Mouse (Mus musculus) neutrophil, adult 5-6 weeks (primary cell): ENCODE data around the gene Coq10b. TPM values are rescaled to one million over a fixed set of nuclear protein-coding genes. Genes with fewer than 3 reads are reported as not detected.
A peak's percentile ranks its signal among the peaks of the same experiment; 100 is the strongest.
"Not testable (repeated sequence)": the region's sequence is repeated elsewhere in the genome, so short reads cannot be mapped to it uniquely, and the experiment has no call there.

Experiments used
- ATAC-seq: fragments of 151-379, 151-347 bp; 2 replicates; pipeline ENCODE4 v1.8.0; 2017; ENCODE audit warnings: mild to moderate bottlenecking, moderate TSS enrichment; ENCODE audit not compliant: insufficient number of reproducible peaks, poor library complexity, low FRiP score, severe bottlenecking; ENCODE audit errors: extremely low read depth
- total RNA-seq: library from RNA; stranded (forward); fragments of 200-1000 nt; gene quantifications from 2 replicates; pipeline ENCODE4 v1.2.3, GENCODE M21; 2017

Gene Coq10b
- total RNA-seq: 60.2 and 79.3 TPM in 2 replicates

DNA sequence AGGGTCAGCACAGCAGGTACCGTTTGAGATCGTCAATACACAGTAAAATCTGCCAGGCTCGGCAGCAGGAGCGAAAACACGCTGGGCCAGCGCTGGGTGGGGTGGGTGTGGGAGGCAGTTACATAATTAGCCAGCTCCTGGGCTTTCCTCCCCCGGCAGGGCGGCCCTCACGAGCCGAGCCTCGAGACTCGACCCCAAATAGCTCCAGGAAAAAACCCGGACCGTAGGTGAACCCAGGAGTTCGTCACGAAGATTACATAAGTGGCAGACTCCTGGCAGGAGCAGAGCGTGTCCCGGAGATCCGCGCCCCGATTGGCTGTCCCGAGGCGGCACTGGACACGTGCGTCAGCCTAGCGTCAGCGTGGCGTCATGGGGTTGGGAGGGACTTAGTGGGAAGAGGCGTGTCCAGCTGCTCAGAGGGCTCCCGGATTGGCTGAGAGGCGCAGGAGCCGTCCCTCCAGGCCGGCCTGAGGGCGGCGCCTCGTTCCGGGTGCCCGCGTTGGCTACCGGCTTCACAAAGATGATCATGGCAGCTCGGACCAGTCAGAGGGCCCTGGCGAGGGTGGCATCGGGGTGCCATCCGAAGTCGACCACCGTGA is at the start of gene Coq10b:
Gene Coq10b (plus strand): TSS at position 416 of the 599 bp plus-strand sequence.
- peak; percentile 98 for ATAC-seq

DNA sequence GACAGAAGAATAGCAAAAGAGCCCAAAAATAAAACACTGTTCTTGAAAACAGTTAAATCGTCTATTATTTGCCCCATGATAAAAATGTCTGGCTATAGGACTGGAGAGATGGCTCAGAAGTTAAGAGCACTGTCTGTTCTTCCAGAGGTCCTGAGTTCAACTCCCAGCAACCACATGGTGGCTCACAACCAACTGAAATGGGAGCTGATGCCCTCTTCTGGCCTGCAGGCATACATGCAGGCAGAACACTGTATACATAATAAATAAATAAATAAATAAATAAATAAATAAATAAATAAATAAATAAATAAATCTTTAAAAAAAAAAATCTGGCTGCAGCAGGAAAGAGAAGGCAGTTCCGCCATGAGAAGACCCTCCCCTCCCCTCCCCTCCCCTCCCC is 44.3 kb upstream of the Coq10b start:
- not testable (repeated sequence) for ATAC-seq

DNA sequence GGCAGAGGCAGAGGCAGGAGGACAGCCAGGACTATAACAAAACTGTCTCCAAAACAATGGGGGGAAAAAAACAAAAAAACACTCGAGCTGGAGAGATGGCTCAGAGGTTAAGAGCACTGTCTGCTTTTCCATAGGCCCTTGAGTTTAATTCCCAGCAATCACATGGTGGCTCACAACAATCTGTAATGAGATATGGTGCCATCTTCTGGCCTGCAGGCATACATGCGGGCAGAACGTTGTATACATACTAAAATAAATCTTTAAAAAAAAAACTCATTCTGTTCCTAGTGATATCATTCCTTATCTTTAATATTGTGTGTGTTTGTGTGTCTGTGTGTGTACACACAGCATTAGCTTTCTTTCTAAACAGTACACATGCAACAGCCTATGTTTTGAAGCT is 40.1 kb upstream of the Coq10b start:
- ATAC-seq: no peak

DNA sequence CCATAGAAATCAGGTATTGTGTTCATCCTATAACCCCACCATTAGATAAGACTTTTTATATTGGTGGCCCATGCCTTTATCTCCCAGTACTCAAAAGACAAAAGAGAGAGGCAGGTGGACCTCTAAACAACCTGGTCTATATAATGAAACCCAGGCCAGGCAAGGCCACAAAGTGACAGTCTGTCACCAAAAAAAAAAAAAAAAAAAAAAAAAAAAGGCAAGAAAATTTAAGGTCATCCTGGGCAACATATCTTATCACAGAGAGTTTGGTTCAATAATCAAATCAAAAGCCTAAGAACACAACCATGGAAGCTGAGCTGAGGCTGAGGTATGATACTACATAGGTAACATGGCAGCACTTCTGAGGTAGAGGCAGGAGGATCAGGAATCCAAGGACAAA is 30.7 kb upstream of the Coq10b start:
- no peak for ATAC-seq

DNA sequence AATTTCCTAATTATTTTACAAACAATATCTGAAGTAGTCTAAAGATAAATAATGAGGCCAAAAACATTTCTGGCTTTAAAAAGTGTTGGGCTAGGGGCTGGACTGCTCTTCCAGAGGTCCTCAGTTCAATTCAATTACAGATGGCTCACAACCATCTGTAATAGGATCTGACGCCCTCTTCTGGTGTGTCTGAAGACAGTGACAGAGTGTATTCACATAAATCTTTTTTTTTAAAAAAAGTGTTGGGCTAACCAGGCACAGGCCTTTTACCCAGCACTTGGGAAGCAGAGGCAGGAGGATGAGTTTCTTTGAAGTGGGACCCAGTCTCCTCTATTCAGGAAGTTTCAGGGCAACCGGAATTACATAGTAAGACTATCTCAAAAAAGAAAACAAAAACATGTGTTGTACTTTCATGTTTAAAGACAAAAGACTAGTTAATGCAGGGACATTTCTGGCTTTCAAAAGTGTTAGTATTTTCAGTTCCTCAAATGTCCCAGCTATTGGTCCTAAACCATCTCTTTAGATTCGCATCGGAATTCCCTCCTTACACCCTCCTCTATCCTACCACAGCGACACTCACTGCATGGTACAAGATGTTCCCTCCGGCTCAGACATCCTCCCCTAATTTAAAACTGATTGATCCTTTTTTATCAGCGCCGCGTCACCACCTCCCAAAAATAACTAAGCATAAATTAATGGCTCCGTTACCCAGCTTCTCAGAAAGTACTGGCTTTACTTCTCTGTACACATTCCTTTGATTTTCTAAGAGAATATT is 26.7 kb upstream of the Coq10b start:
- ATAC-seq: no peak

DNA sequence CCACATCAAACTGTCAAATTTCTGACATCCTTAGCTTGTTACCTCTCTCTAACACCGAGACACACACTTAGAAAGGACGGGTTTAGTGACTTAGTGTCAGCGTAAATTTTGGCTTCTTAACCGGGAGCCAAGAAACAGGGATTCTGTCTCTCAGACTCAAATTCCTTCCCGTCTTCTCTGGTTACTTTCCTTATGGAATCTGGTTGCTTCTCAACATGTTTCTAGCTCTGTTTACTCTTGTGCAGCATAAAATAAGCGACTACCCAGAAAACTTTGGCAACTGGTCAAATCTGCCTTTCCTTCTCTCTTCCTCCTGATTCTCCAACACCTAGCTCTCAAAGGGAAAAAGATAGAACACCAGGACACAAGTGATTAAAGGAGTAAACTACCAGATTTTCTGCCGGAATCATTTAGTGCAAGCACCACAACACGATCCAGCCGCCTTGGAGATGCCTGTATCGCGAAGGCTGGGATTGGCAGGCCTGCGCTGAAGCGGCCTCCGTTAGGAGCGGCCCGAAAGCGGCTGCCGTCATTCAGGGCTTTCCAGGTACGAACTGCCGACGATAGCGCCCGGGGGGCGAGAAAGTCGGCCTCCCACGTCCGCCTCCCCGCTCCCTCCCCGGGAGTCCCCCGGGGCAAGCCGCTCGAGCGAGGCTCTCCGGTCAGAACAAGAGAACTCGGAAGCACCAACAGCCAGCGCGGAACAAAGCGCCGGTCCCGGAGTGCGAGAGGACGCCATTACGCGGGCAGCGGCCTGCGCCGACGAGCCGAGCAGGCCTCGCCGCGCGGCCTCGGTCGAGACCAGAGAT is 25.9 kb upstream of the Coq10b start:
- ATAC-seq: no peak

DNA sequence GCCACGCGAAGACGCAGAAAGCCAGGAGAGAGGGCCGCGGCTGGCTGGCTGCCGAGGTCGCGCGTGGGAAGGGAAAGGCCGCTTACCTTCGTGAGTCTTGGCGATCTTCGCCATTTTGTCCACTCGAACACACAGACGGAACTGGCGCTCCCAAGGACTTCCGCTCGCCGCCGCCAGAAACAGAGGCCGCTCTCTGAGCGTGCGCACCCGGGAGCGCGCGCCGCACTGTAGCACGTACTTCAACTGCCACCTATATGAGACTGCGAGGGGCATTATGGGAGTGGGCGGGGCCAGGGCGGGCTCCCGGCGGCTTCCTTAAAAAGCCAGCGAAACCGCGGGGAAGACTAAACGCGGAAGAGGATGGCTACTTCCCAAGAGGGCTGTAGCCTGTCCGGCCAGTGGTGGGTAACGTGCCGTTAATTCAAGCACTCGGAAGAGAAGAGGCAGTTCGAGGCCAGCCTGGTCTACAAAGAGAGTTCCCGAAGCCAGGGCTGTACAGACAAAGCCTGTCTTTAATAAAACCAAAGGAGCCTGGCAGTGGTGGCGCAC is 25.2 kb upstream of the Coq10b start, which contains the start of gene Sf3b1:
Gene Sf3b1 (minus strand): TSS at position 229 of the 549 bp plus-strand sequence.
- peak; percentile 90 for ATAC-seq

DNA sequence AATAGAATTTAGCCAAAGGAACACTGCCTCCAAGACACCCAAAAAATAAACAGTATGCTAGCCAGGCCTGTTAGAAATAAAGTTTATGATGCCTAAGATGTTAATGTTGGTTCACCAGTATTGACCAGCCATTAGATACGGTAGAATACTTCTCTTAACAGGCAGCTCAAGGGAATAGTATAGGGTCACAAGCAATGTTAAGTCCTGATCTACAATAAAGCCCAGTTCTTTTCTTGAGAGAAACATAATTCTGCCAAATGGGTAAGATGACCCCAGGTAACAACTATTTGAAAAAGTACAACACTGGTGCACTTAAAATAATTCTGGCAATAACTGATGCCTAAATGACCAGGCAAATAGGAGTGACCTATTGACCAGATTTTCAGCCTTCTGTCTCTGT is 24.6 kb upstream of the Coq10b start:
- ATAC-seq: no peak

DNA sequence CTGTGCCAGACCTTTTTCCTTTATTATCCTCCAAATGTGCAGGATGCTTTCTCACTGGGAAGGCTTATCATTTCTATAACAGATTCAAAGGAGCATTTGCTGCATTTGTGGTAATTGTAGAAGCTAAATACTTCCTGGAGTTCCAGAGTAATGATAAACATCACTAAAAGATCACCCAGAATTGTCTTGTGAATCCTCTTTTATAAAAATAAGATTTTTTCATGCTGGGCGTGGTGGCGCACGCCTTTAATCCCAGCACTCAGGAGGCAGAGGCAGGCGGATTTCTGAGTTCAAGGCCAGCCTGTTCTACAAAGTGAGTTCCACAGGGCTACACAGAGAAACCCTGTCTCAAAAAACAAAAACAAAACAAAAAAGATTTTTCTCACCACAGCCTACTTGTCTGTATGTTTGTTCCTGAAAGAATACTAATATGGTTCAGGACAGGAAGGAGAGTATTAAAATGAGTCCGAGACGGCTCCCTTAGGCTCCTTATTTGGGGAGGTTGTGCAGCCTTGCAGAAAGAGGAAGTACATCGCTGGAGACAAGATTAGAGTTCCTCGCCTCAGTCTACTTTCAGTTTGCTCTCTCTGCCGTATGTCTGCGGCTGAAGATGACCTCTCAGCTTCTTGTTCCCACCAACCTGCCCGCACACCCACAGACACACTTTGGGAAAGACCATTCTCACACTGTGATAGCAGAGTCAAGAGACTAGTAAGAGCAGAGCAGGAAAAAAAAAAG is 23.9 kb upstream of the Coq10b start:
- peak; percentile 76 for ATAC-seq

DNA sequence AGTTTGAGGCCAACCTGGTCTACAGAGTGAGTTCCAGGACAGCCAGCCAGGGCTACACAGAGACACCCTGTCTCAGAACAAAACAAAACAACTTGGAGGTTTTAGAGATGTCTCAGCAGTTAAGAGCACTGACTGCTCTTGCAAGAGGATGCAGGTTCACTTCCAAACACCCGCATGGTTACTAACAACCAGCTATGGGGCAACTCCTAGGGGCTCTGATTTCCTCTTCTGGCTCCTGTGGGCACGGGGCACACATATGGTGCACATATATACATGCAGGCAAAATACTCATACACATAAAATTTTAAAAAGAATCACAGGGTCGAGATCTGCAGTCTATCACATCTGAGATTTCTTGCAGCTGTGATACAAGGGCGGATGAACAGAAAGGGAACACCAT is 23.1 kb upstream of the Coq10b start:
- no peak for ATAC-seq

DNA sequence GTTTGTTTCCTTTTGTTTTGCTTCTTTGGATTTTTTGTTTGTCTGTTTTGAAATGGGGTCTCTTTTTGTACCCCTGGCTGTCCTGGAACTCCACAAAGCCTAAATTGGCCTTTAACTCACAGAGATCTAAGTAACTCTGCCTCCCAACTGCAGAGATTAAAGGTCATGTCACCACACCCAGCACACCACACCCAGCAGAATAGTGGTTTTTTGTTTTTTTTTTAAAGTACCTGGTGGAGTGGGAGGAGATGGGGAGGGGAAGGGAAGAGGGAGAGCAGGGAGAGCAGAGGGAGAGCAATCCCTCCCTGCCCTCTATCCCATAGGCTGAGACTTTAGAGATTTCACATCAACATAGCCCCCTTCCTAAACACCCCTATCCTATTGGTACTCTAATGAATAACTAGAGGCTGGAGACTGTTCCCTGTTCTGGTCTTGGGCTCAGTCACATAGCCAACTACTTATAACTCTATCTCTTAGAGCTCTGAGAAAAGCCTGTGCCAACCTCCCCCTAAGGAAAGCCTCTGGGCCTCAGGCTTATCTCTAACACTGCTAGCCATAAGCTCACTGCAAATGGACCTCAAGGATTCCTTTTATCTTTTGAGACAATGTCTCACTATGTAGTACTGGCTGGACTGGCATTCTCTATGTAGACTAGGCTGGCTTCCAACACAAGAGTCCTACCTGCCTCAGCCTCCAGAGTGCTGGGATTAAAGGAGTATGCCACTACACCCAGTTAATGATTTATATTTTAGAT is 21.4 kb upstream of the Coq10b start:
- no peak for ATAC-seq

DNA sequence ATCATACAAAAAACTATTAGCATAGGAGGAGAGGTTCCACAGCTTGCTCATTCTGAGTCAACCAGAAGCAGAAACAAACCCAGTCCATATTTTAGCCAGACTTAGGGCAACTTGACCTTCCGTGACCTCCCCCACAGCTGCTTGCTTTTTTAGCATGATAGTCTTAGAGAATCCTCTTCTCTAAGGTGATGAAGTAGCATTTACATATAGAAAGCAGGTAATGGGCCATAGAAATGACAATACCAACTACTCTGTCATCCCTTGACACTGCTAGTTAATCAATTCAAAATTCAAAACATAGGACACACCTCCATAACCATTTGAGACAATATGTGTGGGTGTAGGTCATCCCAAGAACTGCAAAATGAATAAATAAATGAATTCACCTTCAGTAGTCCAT is 12.6 kb upstream of the Coq10b start:
- no peak for ATAC-seq

DNA sequence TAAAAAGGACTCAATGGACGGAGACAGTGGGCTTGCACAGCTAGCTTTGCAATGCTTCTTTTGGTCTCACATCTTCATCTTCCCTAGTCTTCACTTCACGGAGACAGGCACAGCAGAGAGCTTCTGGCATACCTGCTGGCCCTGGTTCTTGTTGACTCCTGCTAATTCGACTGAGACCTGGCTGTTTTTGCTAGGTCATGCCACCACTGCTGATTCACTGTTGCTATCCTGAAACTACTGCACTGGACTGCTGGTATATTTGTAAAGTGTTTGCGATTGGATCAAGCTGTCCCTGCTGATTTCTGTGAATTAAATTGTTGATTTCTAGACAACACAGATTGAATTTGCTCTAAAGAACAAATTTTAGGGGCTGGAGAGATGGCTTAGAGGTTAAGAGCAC is 10.9 kb upstream of the Coq10b start:
- ATAC-seq: no peak

DNA sequence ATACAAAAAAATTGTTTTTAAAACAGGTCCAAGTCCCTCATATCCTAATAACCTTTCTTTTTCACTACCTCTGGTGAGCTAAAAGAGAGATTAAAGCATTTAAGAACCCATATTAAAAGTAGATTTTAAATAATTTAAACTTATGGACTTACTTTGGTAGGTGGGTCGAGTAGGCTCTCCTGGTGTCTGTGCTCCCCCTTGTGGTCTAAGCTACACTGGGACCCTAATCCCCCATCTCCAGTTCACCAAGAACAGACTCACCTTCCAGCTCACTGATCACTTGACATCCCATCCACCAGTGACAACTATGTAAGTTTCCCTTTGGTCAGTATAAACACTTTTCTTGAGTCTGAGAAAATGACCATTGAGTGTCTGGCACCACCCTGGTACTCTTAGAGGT is 10.3 kb upstream of the Coq10b start:
- no peak for ATAC-seq

DNA sequence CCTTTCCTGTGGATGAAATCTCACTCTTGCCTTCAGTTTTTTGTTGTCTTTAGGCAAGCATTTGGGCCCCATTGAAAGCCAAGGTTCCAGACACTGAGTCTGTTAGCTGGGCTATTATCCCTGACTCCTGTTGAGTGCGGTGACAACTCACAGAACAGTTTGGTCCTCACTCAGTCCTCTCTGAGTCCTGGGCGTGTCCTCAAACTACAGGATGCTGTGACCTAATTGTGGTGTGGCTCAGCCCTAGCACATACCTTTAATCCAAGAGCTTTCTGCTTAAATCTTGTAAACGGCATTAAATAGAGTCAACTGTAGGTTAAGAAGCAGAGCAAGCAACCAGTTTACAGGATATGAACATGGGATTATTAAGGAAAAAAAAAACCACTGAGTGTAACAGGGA is 9.4 kb upstream of the Coq10b start:
- ATAC-seq: no peak

DNA sequence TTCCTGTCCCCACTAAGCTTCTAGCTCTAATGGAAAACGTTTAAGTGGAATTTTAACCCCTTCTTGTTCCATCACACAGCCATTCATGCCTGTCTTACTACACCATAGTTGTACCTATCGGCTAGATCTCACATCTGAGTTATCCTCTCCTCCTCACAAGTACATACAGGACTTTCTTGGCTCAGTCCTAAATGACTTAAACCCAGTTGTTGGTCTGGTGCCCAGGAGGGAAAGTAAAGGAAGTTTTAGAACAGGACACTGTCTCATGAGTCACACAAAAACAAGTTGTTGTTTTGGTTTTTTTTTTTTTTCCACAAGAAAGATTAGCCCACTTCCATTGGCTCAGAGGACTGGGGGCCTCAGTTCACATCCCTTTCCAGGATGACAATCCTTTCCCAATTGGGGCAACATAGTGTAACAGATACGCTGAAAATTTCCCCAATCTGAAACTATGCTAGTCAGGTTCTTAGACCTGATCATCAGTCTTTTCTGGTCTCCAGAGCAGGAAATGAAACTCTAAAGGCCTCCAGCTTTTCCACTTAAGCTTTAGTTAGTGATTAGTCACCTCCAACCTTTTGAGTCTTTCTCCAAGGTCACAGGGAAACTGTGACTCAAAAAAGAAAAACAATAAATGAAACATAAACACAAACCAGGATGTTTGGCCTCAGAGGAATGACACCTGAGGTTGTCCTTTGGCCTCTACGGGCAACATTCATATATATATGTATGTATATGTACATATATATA is 3.6 kb upstream of the Coq10b start:
- ATAC-seq: no peak

DNA sequence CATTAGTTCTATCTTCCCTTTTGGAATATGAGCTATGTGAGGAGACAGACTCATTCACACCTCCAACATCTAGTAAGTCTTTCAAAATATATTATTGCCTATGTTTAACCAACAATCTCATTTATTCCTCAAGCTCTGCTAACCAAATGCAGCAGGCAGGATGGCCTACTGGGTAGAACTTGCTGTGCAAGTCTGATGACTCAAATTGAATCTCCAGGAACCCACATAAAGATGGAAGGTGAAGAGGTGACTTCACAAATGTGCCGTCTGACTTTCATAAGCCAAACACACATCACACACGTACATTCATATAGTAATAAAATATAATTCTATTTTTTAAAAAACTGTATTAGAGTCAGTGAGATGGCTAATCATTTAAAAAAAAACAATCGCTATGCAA is 899 bp upstream of the Coq10b start:
- no peak for ATAC-seq

DNA sequence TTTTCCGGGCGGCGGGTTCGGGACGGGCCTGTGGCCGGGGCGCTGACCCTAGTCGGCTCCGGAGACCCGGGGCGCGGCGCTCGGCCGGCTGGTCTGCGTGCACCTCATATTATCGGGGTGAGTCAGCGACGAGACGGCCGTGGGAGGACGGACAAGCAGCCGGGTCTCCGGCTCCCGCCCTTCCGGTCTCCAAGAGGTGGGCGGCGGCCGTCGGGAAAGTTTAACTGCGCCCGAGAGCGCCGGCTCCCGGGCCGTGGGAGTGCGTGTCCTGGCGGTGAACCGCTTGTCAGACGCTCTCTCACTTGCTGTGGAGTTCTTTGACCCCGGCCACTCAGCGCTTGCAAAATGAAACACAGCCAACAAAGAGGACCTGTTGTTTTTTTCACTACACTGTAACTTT is 435 bp downstream of the Coq10b start:
- ATAC-seq: no peak
